Mouse (Mus musculus): ENCODE measurements around the gene Bmt2.

Bmt2 gene

GRCm38 (mm10) chr6:13677818-13678282 lies at the start of gene Bmt2:
Gene Bmt2, minus strand, starts transcription at chr6:13677966.
- DNase-seq = peak; percentile 99

DNA sequence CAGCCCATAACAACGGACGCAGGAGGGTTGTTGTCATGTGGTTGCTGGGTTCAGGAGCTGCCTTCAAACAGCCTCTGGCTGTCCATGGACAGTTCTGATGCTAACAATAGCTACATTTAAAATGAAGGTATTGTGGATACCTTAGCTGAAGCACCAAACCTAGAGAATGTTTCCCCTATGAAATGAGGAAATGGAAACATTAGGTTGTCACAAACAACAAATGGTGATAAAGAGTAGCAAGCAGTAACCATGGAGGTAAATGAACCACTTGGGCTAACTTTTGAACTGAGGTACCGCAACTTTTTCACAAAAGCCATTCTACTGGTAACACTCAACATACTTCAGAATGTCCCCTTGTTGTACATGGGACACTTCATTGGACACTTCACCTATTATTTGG lies 44.4 kb upstream of the Bmt2 start:
- DNase-seq = no peak

- no peak for DNase-seq
Observed at GRCm38 (mm10) chr6:13714867-13715266, 37.1 kb upstream of the Bmt2 start.

GRCm38 (mm10) chr6:13696882-13697281 lies 19.1 kb upstream of the Bmt2 start:
- DNase-seq = no peak

DNA sequence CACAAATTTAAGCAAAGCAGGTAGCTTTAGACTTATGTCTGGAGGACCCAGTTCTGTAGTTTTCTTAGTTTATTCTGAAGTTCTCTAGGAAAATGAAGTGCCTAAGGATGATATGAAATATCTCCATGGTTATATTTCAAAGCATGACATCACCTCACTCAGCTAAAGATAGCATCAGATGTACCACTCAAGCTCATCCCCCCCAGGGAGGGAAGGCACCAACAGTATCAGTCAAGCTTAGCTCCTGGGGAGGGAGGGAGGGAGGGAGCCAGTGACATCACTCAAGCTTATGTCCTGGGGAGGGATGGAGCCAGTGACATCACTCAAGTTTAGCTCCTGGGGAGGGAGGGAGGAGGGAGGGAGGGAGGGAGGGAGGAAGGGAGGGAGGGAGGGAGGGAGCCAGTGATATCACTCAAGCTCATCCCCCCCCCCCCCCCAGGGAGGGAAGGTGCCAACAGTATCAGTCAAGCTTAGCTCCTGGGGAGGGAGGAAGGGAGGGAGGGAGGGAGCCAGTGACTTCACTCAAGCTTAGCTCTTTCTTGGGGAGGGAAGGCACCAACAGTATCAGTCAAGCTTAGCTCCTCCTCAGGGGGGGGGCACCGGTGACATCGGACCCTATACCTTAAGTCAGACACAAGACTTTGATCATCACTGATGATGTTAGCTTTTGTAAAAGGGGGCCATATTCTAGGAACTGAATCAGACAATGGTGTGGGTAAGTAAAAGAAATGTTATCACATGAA lies 17.5 kb upstream of the Bmt2 start:
- no peak for DNase-seq

DNA sequence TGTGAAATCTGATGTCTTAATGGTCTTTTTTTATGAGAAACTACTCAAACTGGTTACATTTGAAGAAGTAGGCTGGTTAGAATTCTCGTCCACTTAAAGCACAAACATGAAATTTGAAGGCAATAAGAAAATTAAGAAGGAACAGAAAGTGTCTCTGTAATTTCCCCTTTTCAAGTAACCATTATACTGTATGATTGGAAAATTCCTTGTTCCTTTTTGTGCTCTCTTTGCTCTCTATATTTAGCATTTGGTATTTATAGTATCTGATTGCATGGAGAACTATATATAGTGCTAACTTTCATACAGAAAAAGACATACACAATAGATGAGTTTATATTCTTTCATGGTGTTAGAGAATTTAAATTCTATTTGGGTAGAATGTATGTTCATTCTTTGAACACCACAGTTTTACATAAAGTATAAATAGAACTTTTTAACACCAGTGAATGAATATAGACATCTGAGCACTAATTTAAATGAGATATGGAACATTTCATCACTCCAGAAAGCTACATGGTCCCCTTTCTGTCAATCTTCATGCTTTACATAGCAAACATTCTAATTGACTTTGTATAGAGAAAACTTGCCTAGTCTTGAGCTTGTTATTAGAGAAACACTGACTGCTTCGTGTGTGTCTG lies 14.0 kb upstream of the Bmt2 start:
- DNase-seq = no peak

GRCm38 (mm10) chr6:13690398-13690797 lies 12.6 kb upstream of the Bmt2 start:
- no peak for DNase-seq

GRCm38 (mm10) chr6:13683929-13684595 lies 6.3 kb upstream of the Bmt2 start:
- DNase-seq = no peak

GRCm38 (mm10) chr6:13678349-13678748 lies 583 bp upstream of the Bmt2 start:
- no peak for DNase-seq

- DNase-seq = peak; percentile 71 to 75
Observed at GRCm38 (mm10) chr6:13677141-13677761, 515 bp downstream of the Bmt2 start.

- DNase-seq = no peak
Observed at GRCm38 (mm10) chr6:13676196-13676595, 1.6 kb downstream of the Bmt2 start.

DNA sequence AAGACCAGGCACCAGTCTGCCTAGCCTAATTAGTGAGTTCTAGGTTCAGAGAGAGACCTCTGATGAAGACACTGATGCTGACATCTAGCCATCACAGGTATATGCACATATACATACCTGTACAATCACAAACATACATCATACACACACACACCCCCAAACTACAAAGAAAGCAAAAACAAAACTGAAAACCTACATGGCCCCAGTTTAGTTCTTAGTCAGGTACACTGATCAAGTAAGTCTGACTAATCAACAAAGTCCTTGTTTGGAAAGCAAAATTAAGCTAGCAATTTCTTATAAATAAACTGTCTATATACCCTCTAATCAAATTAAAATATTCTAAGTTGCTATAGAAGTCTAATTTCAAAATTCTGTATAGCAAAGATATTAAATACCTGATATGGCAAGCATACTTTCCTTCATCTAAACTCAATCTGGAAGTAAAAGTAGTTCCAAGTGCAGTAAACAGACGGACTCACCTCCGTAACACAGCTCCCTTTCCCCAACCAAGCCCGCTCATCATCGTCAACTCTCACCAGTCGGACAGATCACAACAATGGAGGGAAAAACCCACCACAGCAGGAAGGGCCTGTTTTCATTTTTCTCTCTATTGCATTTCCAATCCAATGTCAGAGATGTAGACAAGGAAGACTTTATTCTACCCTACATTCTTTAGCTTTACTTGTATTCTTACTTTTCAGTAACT lies 3.0 kb downstream of the Bmt2 start:
- no peak for DNase-seq

DNA sequence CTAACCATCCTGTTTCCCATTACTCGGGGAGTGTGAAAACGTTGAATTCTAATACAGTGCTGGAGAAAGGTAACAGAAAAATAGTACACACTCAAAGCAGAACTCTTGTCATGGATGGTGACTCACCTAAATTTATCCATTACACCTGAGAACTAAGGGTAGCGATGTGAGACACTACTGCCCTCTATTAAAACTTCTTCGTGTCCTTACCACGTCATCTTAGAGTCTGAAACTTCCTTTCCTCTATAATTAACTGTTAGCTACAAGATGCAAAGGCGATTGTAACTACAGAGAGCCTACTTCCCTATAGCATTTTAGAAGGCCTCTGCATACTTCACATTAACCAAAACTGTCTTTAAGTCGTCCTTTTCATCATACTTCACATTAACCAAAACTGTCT lies 12.1 kb downstream of the Bmt2 start:
- DNase-seq = no peak

GRCm38 (mm10) chr6:13658016-13658415 lies 19.8 kb downstream of the Bmt2 start:
- no peak for DNase-seq

DNA sequence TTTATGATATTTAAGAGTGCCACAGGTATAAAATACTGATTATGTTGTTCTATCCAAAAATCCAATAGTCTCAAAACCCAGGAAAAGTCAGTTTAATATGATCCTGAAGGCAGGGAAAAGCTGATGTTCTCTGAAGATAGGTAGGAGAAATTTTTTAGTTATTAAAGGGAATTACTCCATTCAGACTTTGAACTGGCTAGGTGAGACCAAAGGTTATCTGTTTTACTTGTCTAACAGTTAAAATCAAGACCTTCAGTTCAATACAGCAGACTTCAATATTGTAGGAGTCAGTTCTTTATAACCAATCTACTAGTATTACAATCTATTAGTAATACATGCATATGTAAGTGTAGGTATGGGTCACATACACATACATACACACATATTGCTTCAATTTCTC lies 23.7 kb downstream of the Bmt2 start:
- no peak for DNase-seq

GRCm38 (mm10) chr6:13652284-13652683 lies 25.5 kb downstream of the Bmt2 start:
- no peak for DNase-seq

GRCm38 (mm10) chr6:13650854-13651253 lies 26.9 kb downstream of the Bmt2 start:
- no peak for DNase-seq

GRCm38 (mm10) chr6:13648305-13648704 lies 29.5 kb downstream of the Bmt2 start:
- no peak for DNase-seq

- no peak for DNase-seq
Observed at GRCm38 (mm10) chr6:13636582-13636989, 41.2 kb downstream of the Bmt2 start.

DNA sequence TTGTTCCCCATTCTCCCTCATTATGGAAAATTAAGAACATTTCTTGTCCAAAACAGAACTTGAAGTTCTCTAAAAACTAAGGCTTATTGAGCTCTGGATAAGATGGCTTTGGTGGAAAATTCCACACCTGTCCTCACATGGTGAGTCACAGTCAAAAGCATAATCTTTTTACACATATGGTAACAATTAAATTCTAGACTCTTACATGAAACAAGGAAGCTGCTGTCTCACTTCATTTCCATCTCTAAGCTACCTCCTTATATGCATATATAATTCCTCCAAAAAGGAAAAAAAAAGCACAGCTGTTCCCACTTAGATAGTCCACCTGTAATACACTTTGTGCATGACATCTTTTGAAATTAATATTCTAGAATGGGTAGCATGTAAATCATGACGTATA lies 45.2 kb downstream of the Bmt2 start:
- DNase-seq = no peak

DNA sequence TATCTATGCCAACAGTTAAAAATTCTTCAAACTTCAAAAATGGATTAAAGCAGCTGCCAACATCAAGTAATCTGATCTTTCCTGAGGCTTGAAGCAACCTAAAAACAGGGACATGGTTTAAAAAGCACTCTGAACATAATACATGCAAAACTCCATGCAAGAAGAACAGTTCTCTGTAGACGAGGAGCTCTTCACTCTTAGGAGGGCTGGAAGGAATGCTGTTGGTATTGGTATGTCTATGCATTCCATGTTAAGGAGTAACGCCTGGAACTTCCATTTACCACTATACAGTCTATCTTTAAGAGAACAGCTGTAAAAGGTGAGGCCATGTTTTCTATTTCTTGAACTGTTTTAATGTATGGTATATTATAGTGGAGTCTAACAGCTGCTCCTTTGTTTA lies 47.2 kb downstream of the Bmt2 start:
- no peak for DNase-seq

- DNase-seq = no peak
Observed at GRCm38 (mm10) chr6:13619618-13620017, 58.1 kb downstream of the Bmt2 start.

GRCm38 (mm10) chr6:13617110-13617509 lies 60.7 kb downstream of the Bmt2 start:
- DNase-seq = no peak

Data from cerebellum, adult 18-20 months (tissue).